In the genomic region with DNA sequence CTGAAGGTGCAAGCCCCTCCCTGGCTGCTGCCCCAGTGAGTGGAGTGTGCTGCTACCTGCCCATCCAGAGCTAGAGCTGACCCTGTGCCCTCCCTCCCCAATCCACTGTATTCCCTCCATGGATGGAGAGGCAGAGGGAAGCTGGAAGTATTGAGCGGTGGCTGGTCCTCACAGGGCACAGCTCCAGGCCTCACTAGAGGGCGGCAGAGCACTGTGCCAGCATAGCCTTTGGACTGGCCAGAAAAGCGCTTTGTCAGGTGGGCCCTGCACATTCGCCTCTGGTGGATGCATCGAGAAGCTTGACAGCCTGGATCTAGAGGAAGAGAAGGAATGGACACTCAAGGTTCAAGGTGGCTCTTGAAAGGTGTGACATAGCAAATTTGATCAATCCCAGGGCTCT, we compare ENCODE assay signal across 9 mouse cellular contexts. TPM values are rescaled to one million over a fixed set of nuclear protein-coding genes. Genes with fewer than 3 reads are reported as not detected.
DNase-seq lines count a peak whose midpoint lies in the region; ATAC-seq and TF ChIP-seq lines count a peak whose summit lies in the region.
"Had no signal": no experiment of that assay in that cellular context is flagged by ENCODE, and none has a peak within 500 bp of the region (broad histone marks: within the 10 kb centered on the region; RNA-seq: fewer than 3 reads in every experiment).

No protein-coding gene starts in this region.

- no peaks in the 10 kb centered on the region for H3K36me3 ChIP-seq in heart, embryonic 10.5 days
- H3K36me3 ChIP-seq in kidney, embryonic 14.5 days (ENCODE audit: control insufficient read depth, insufficient read depth, low read length) = no peaks in the 10 kb centered on the region
- no peaks in the 10 kb centered on the region for H3K36me3 ChIP-seq in limb, embryonic 15.5 days
- H3K36me3 ChIP-seq in midbrain, postnatal 0 days (ENCODE audit: insufficient read depth, low read length) = no peaks in the 10 kb centered on the region
- no peaks in the 10 kb centered on the region for H3K36me3 ChIP-seq in stomach, postnatal 0 days (ENCODE audit: control insufficient read depth, insufficient read depth, low read length)

- peak; percentile 93 for ATAC-seq in kidney, embryonic 14.5 days (ENCODE audit: low FRiP score, low TSS enrichment)
- ATAC-seq in limb, embryonic 15.5 days (ENCODE audit: insufficient number of reproducible peaks, low FRiP score, low TSS enrichment, low read depth) = 0 out of 2 replicates have a peak, but pooled peaks have one; percentile 36
- ATAC-seq in midbrain, postnatal 0 days (ENCODE audit: low FRiP score) = peak; percentile 67
- ATAC-seq in stomach, postnatal 0 days (ENCODE audit: low FRiP score, low TSS enrichment) = peak; percentile 55

- no peak overlapping the region for H3K4me3 ChIP-seq in heart, embryonic 10.5 days
- no peak overlapping the region for H3K4me3 ChIP-seq in kidney, embryonic 14.5 days (ENCODE audit: low read length)
- H3K4me3 ChIP-seq in limb, embryonic 15.5 days = no peak overlapping the region
- no peak overlapping the region for H3K4me3 ChIP-seq in midbrain, postnatal 0 days (ENCODE audit: low read depth, low read length)
- no peak overlapping the region for H3K4me3 ChIP-seq in stomach, postnatal 0 days (ENCODE audit: low read depth, low read length)

- H3K27me3 ChIP-seq in heart, embryonic 10.5 days (ENCODE audit: insufficient read depth, poor library complexity, severe bottlenecking) = peaks cover 24% of the 10 kb centered on the region
- no peaks in the 10 kb centered on the region for H3K27me3 ChIP-seq in kidney, embryonic 14.5 days (ENCODE audit: control insufficient read depth, insufficient read depth, low read length)
- H3K27me3 ChIP-seq in limb, embryonic 15.5 days = no peaks in the 10 kb centered on the region
- no peaks in the 10 kb centered on the region for H3K27me3 ChIP-seq in midbrain, postnatal 0 days (ENCODE audit: insufficient read depth, low read length)
- H3K27me3 ChIP-seq in stomach, postnatal 0 days (ENCODE audit: control insufficient read depth, insufficient read depth, low read length) = no peaks in the 10 kb centered on the region

- no peak overlapping the region for H3K27ac ChIP-seq in heart, embryonic 10.5 days
- no peak overlapping the region for H3K27ac ChIP-seq in kidney, embryonic 14.5 days (ENCODE audit: low read depth, low read length)
- H3K27ac ChIP-seq in limb, embryonic 15.5 days = no peak overlapping the region
- H3K27ac ChIP-seq in midbrain, postnatal 0 days (ENCODE audit: low read depth, low read length) = no peak overlapping the region
- no peak overlapping the region for H3K27ac ChIP-seq in stomach, postnatal 0 days (replicated peaks)

- H3K4me1 ChIP-seq in heart, embryonic 10.5 days = peaks cover 13% of the 10 kb centered on the region
- peaks cover 7% of the 10 kb centered on the region; the same call in 1 of the 2 replicates for H3K4me1 ChIP-seq in kidney, embryonic 14.5 days (ENCODE audit: control insufficient read depth, insufficient read depth, low read length)
- peaks cover 15% of the 10 kb centered on the region for H3K4me1 ChIP-seq in limb, embryonic 15.5 days
- H3K4me1 ChIP-seq in midbrain, postnatal 0 days (ENCODE audit: insufficient read depth, low read length) = peaks cover 1% of the 10 kb centered on the region; the same call in 1 of the 2 replicates
- H3K4me1 ChIP-seq in stomach, postnatal 0 days (replicated peaks; ENCODE audit: control insufficient read depth, insufficient read depth) = no peaks in the 10 kb centered on the region

- H3K9ac ChIP-seq in kidney, embryonic 14.5 days (ENCODE audit: low read depth, low read length) = no peak overlapping the region
- H3K9ac ChIP-seq in limb, embryonic 15.5 days = no peak overlapping the region
- H3K9ac ChIP-seq in midbrain, postnatal 0 days (replicated peaks; ENCODE audit: low read length, poor library complexity, severe bottlenecking) = no peak overlapping the region
- H3K9ac ChIP-seq in stomach, postnatal 0 days (ENCODE audit: low read length) = no peak overlapping the region

- H3K4me2 ChIP-seq in kidney, embryonic 14.5 days (replicated peaks; ENCODE audit: low read depth, low read length) = no peak overlapping the region
- H3K4me2 ChIP-seq in limb, embryonic 15.5 days = no peak overlapping the region
- H3K4me2 ChIP-seq in midbrain, postnatal 0 days (ENCODE audit: low read depth, low read length, poor library complexity, severe bottlenecking) = no peak overlapping the region
- no peak overlapping the region for H3K4me2 ChIP-seq in stomach, postnatal 0 days (replicated peaks; ENCODE audit: low read depth)

- 8% methylated on average over 5 of the region's 5 CpGs for WGBS in heart, embryonic 10.5 days
- 6% methylated on average over 5 of the region's 5 CpGs for WGBS in kidney, embryonic 14.5 days
- WGBS in limb, embryonic 15.5 days = 10% methylated on average over 5 of the region's 5 CpGs
- WGBS in midbrain, postnatal 0 days = 20% methylated on average over 5 of the region's 5 CpGs
- 12% methylated on average over 5 of the region's 5 CpGs for WGBS in stomach, postnatal 0 days

- peak; percentile 49 to 68 for DNase-seq in heart, adult 18-20 months
- DNase-seq in heart, postnatal 25 days (ENCODE audit: low spot score) = no peak
- DNase-seq in embryo, embryonic 10 days (ENCODE audit: low spot score) = peak; percentile 86
- peak; percentile 84 for DNase-seq in heart, embryonic 10.5 days (ENCODE audit: low spot score)
- peak; percentile 88 for DNase-seq in midbrain, postnatal 0 days (ENCODE audit: low spot score)
- DNase-seq in stomach, postnatal 0 days (ENCODE audit: low spot score) = peak; percentile 82

- H3K9me3 ChIP-seq in heart, embryonic 10.5 days = no peaks in the 10 kb centered on the region
- no peaks in the 10 kb centered on the region for H3K9me3 ChIP-seq in kidney, embryonic 14.5 days (ENCODE audit: control insufficient read depth, low read length)
- H3K9me3 ChIP-seq in limb, embryonic 15.5 days = no peaks in the 10 kb centered on the region
- no peaks in the 10 kb centered on the region for H3K9me3 ChIP-seq in midbrain, postnatal 0 days (ENCODE audit: low read length)
- H3K9me3 ChIP-seq in stomach, postnatal 0 days (ENCODE audit: control insufficient read depth, low read length) = no peaks in the 10 kb centered on the region

- peak; percentile 93 for TF ChIP-seq CTCF in midbrain, postnatal 0 days (IDR thresholded peaks at IDR 0.05)
- TF ChIP-seq CTCF in stomach, postnatal 0 days (IDR thresholded peaks at IDR 0.05; ENCODE audit: low read depth) = peak; percentile 98

- TF ChIP-seq EP300 in stomach, postnatal 0 days (optimal IDR thresholded peaks at IDR 0.05) = no peak

- intact Hi-C loops in heart, postnatal 25 days (cut with DNase I) = loop anchor here (1.0 kb wide), 1 partner anchor 138 kb away; no protein-coding TSS in a partner anchor

RNA-seq across cellular contexts. Expression of gene Kif12, which starts 9.6 kb away (rescaled TPM):
- total RNA-seq in heart, adult 18-20 months (2021) = not detected
- total RNA-seq in heart, postnatal 25 days (2021) = not detected
- 0.12 and 3.4 TPM in 2 replicates for polyA plus RNA-seq in heart, embryonic 10.5 days (2016; fragmentation: Nextera tagmentation; extraction: Ambion mirVana)
- polyA plus RNA-seq in kidney, embryonic 14.5 days (2014; fragmentation: Nextera tagmentation; extraction: Ambion mirVana) = 60.0 and 70.3 TPM in 2 replicates
- polyA plus RNA-seq in limb, embryonic 15.5 days (2015; fragmentation: Nextera tagmentation; extraction: Ambion mirVana) = 0.22 and 0.42 TPM in 2 replicates
- 0.28 and 0.60 TPM in 2 replicates for total RNA-seq in midbrain, postnatal 0 days (2014; rRNA removed)
- polyA plus RNA-seq in midbrain, postnatal 0 days (2015; fragmentation: Nextera tagmentation; extraction: Ambion mirVana) = 0.16 and 0.21 TPM in 2 replicates
- polyA plus RNA-seq in stomach, postnatal 0 days (2015; fragmentation: Nextera tagmentation; extraction: Ambion mirVana) = 4.0 and 4.7 TPM in 2 replicates
- total RNA-seq: ES-E14 had no signal

RNA-seq across cellular contexts. Expression of gene Ambp, which starts 27.0 kb away (rescaled TPM):
- not detected for total RNA-seq in heart, adult 18-20 months (2021)
- not detected for total RNA-seq in heart, postnatal 25 days (2021)
- polyA plus RNA-seq in heart, embryonic 10.5 days (2016; fragmentation: Nextera tagmentation; extraction: Ambion mirVana) = 5.8 and 158 TPM in 2 replicates
- polyA plus RNA-seq in kidney, embryonic 14.5 days (2014; fragmentation: Nextera tagmentation; extraction: Ambion mirVana) = 1.2 and 1.6 TPM in 2 replicates
- polyA plus RNA-seq in limb, embryonic 15.5 days (2015; fragmentation: Nextera tagmentation; extraction: Ambion mirVana) = 0.50 and 2.8 TPM in 2 replicates
- total RNA-seq in midbrain, postnatal 0 days (2014; rRNA removed) = not detected in 2 replicates
- polyA plus RNA-seq in midbrain, postnatal 0 days (2015; fragmentation: Nextera tagmentation; extraction: Ambion mirVana) = not detected in 2 replicates
- 8.2 and 10.6 TPM in 2 replicates for polyA plus RNA-seq in stomach, postnatal 0 days (2015; fragmentation: Nextera tagmentation; extraction: Ambion mirVana)
- total RNA-seq: ES-E14 had no signal

RNA-seq across cellular contexts. Expression of gene Col27a1, which starts 32.2 kb away (rescaled TPM):
- 1 to 10 TPM; 1.1 to 1.6 TPM for total RNA-seq in heart, adult 18-20 months (2021)
- 1 to 10 TPM; 1.3 to 1.7 TPM for total RNA-seq in heart, postnatal 25 days (2021)
- 2.3 and 4.3 TPM in 2 replicates for polyA plus RNA-seq in heart, embryonic 10.5 days (2016; fragmentation: Nextera tagmentation; extraction: Ambion mirVana)
- polyA plus RNA-seq in kidney, embryonic 14.5 days (2014; fragmentation: Nextera tagmentation; extraction: Ambion mirVana) = 8.8 and 10.6 TPM in 2 replicates
- polyA plus RNA-seq in limb, embryonic 15.5 days (2015; fragmentation: Nextera tagmentation; extraction: Ambion mirVana) = 25.5 and 32.6 TPM in 2 replicates
- 3.9 and 4.8 TPM in 2 replicates for total RNA-seq in midbrain, postnatal 0 days (2014; rRNA removed)
- 0.85 and 0.88 TPM in 2 replicates for polyA plus RNA-seq in midbrain, postnatal 0 days (2015; fragmentation: Nextera tagmentation; extraction: Ambion mirVana)
- 5.3 and 6.2 TPM in 2 replicates for polyA plus RNA-seq in stomach, postnatal 0 days (2015; fragmentation: Nextera tagmentation; extraction: Ambion mirVana)

Comparison
In these comparisons a context has a peak if more than half of its experiments do, and no peak if none do; other contexts are left out.
1. ATAC-seq: peak in every context shown above with its lines; median percentile 93 in kidney, embryonic 14.5 days; 67 in midbrain, postnatal 0 days; 55 in stomach, postnatal 0 days; 36 in limb, embryonic 15.5 days.
2. RNA of gene Kif12, which starts 9.6 kb away (polyA plus RNA-seq): 60.0 to 70.3 TPM in kidney, embryonic 14.5 days; 4.0 to 4.7 TPM in stomach, postnatal 0 days, 0.12 to 3.4 TPM in heart, embryonic 10.5 days, 0.22 to 0.42 TPM in limb, embryonic 15.5 days and 0.16 to 0.21 TPM in midbrain, postnatal 0 days; every median in the first group is over 10 times any median in the second.